Mouse (Mus musculus) cortical plate, adult 2 months (tissue): ENCODE results near the gene Snx6.

Source experiments
- CTCF ChIP-seq: fragments of 200-500 bp; IDR thresholded peaks from 2 replicates; pipeline ENCODE4 v1.5.1; 2011; ENCODE audit warnings: mild to moderate bottlenecking, control low read depth, low read length; ENCODE audit not compliant: insufficient read depth; ENCODE audit errors: extremely low read depth
- POLR2A ChIP-seq: fragments of 200-500 bp; IDR thresholded peaks from 2 replicates; pipeline ENCODE4 v1.6.1; 2011; ENCODE audit warnings: mild to moderate bottlenecking, low read length, control low read depth; ENCODE audit not compliant: insufficient read depth; ENCODE audit errors: extremely low read depth

DNA sequence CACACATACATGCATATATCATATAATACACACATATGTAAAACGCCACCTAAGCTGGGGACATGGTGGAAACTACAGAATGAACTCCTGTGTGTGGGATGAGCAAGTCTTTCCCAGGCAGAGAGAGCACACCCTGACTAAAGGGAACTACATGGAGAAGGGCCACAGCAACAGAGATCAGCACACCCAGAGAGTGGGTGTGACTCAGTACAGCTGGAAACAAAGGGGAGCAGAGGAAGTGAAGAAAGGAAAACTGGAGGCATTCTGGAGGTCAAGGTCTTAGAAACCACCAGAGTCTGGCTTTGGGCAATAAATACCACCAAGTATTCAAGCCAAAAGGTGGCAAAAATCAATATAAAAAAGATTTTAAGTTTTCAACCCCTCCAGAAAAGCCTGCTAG, 34.8 kb downstream of the Snx6 start:
- TF ChIP-seq CTCF (no peak), POLR2A (no peak)
